Mouse (Mus musculus) heart, adult 2 months (tissue): ENCODE results near the gene Evi2.

ENCODE experiments used
- CTCF ChIP-seq: fragments of 200-600 bp; IDR thresholded peaks from 2 replicates; pipeline ENCODE4 v1.8.1; 2022; ENCODE audit warnings: antibody characterized with exemption, mild to moderate bottlenecking, moderate library complexity
- EP300 ChIP-seq: fragments of 200-500 bp; IDR thresholded peaks from 2 replicates; pipeline ENCODE4 v1.6.1; 2011; ENCODE audit warnings: low read depth, low read length, control low read depth; ENCODE audit not compliant: insufficient read depth

DNA sequence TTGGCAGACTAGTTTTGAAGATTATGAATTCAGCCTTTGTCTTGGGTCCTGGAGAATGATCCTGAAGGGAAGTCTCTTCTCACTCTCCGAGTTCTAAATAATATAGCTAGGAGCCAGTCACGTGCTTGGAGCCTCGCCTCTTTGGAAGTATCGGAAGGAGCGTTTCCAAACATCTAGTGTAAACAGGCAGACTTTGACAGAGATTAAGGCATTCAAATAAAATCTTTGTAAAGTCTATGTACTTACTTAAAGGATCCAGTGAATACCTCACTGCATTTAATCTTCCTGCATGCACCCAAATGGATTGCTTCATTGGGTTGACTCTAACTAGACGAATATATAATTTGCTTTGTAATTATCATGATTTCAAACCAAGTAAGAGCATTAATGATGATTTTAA, 47.0 kb downstream of the Evi2 start:
- TF ChIP-seq CTCF (no peak), EP300 (no peak)
